19 mouse cellular contexts compared by ENCODE assay signal in the genomic region with DNA sequence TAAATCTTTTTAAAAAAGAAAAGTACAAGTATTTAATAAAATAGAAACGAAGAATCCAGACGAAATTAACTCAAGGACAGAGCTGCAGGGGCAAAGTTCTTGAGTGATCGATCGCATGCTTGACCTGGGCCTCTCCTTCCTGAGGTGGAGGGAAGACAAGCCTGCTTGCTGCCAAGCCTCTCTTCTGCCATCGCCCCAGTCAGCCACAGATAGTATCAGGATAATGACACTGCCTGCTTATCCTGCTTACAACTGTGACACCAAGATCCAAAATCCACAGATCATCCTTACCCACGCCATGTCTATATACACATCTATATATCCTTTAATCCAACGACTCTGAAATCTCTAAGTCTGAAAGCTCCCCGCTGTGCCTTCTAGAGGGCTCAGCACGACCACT.
"Had no signal": no experiment of that assay in that cellular context is flagged by ENCODE, and none has a peak within 500 bp of the region (broad histone marks: within the 10 kb centered on the region; RNA-seq: fewer than 3 reads in every experiment).

No protein-coding gene starts in this region.

- ATAC-seq: intestine, postnatal 0 days; midbrain, embryonic 13.5 days had no signal

- H3K36me3 ChIP-seq: lung, embryonic 15.5 days; midbrain, embryonic 13.5 days; neural tube, embryonic 12.5 days; neural tube, embryonic 15.5 days had no signal

- H3K4me2 ChIP-seq: lung, embryonic 15.5 days; midbrain, embryonic 13.5 days; neural tube, embryonic 12.5 days; neural tube, embryonic 15.5 days had no signal

- H3K9me3 ChIP-seq: lung, embryonic 15.5 days; midbrain, embryonic 13.5 days; neural tube, embryonic 12.5 days; neural tube, embryonic 15.5 days had no signal

- H3K9ac ChIP-seq: lung, embryonic 15.5 days; midbrain, embryonic 13.5 days; neural tube, embryonic 12.5 days; neural tube, embryonic 15.5 days had no signal

- H3K4me1 ChIP-seq: neural tube, embryonic 12.5 days had no signal

- DNase-seq: kidney, adult 2 months; kidney, postnatal 25 days; layer of hippocampus, adult 9-11 months; lung, adult 18-20 months; lung, postnatal 10 days; lung, postnatal 4 days; right cerebral cortex, postnatal 14 days; right cerebral cortex, postnatal 4 days; thymus, adult 2 months; thymus, postnatal 14 days; thymus, postnatal 4 days had no signal

- H3K27me3 ChIP-seq: lung, embryonic 15.5 days; midbrain, embryonic 13.5 days; neural tube, embryonic 12.5 days; neural tube, embryonic 15.5 days had no signal

- H3K27ac ChIP-seq: kidney, postnatal 0 days; layer of hippocampus, adult 2 months; lung, embryonic 15.5 days; midbrain, embryonic 13.5 days; neural tube, embryonic 12.5 days; neural tube, embryonic 15.5 days; stomach, postnatal 0 days had no signal

- H3K4me3 ChIP-seq: layer of hippocampus, adult 2 months; lung, embryonic 15.5 days; midbrain, embryonic 13.5 days; neural tube, embryonic 12.5 days; neural tube, embryonic 15.5 days had no signal
